Mouse (Mus musculus): ENCODE measurements around the gene Pde1c.

GRCm38 (mm10) chr6:56039476-56040055 lies 529.3 kb downstream of the Pde1c start:
- TF ChIP-seq CTCF (IDR thresholded peaks at IDR 0.05; ENCODE audit: insufficient read depth, low read depth, low read length) (no peak), POLR2A (IDR thresholded peaks at IDR 0.05; ENCODE audit: insufficient read depth, low read depth, low read length) (no peak)
